Mouse (Mus musculus) thymus, postnatal 4 days (tissue): Measurements from ENCODE around the gene Slc39a13.
"Not testable (repeated sequence)": the region's sequence is repeated elsewhere in the genome, so short reads cannot be mapped to it uniquely, and the experiment has no call there.

Experiments
- DNase-seq: peaks from one replicate; pipeline ENCODE4 v3.0.0; 2021

Slc39a13 gene

DNA sequence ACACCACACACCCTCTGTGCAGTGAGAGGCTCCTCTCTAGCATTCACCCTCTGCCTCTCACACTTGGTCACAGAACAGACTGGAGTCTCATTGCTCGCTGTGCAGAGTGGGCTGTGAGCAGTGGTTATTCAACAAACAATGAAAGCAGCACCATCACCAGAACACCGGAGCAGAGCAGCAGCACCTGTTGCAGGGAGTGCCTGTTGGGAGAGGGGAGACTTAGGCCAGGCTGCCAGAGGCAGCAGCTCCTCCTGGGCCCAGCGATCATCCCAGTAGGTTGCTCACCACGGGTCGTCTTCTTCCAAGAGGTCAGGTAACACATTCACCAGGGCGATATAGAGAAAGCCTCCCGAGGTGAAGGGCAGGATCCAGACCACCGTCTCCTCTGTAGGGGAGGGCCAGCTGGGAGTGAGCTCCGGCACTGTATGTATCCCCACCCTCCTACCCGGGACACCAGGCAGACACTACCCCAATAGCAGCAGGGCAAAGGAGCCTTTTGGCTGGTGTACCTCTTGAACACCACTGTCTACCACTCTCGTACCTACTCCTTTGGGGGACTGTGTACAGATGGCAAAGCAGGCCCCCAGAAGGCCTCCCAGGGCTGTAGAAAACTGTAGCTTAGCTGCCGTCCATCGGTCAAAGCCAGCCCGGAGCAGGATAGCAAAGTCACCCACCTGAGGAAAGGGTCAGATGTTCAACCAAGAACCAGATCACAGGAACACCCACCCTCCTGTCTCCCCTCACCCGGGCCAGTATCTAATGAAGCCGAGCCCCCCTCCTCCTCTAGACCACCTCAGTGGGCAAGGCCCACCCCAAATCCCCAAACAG, 7.2 kb downstream of the Slc39a13 start:
- no peak for DNase-seq

DNA sequence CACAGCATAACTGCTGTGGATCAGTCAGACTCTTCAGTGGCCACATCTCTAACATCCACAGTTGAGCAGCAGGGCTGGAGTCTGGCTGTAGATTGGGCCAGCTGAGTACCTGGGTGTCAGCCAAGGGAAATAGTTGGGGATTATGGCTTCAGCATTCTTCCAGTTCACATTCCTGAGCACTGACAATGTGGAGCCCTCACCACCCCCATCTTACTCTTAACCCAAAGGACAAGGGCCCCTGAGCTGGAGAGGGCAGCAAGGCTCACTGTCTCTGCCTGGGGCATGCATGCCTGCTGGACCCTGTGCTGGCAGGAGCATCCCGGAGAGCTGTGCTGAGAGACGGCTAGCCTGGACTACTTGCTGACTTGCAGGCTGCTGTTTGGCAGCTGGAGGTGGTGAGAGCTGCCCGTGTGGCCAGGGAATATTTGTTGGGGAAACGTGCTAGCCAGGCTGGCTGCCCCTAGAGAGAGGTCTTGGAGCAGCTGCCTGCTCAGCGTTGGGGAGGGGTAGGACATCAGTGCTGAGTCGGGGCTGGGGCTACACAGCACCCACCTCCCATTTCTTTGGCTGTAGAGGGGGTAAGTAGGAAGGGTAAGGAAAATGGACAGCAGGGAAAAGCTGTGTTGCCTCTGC, 8.3 kb downstream of the Slc39a13 start:
- DNase-seq = no peak

DNA sequence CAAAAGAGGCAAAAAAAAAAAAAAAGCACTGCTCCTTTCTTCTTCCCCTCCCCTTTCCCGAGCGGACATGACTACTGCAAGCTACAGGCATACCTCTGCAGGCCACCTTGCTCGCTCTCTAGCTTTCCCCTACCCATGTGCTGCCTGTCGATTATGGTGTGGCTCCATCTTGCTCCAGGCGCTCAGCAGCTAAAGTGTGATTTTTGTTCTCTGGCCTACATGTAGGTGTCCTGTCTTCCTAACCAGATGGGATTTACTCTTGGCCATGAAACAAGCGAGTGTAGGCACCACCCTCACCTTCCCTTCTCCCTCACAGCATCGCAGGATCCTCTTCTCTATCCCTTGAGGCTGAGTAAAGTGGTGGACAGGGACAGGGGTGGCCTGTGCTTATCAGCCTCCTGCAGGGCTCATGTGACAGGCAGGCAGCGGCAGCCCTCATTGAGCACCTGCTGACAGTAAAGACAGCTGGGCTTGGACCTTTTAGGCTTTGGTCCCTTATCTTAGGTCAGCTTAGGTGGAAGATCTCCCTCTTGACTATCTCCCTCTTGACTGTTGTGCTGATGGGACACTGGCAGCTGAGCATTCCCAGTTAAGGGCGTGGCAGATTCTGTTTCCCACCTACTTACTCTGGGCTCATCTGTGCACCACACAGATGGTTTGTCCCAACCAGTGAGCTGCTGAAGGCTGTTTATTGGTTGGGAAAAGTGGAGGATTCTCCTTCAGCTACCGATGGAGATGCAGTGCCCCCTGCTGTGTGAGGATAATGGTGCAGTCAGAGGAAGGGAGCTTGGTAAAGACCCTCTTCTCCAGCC, 9.5 kb downstream of the Slc39a13 start:
- DNase-seq = peak; percentile 72

DNA sequence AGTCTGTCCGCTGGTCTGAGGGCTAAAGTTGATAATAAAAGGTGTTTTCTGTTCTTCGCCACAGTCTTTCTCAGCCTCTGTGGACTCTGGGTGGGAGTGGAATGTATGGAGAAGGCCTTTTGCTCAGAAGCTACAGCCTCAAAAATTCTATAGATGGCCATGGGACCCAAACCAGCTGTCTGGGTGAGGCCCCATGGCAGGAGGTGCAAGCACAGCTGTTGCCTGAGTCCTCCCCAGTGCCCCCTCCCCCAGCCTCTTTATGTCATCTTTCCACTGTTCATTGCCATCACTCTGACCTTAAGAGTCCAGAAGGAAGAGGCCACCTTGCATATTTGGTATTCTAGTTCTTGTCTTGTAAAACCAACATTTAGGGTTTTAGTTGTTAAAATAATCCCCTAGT, 10.8 kb downstream of the Slc39a13 start:
- no peak for DNase-seq

DNA sequence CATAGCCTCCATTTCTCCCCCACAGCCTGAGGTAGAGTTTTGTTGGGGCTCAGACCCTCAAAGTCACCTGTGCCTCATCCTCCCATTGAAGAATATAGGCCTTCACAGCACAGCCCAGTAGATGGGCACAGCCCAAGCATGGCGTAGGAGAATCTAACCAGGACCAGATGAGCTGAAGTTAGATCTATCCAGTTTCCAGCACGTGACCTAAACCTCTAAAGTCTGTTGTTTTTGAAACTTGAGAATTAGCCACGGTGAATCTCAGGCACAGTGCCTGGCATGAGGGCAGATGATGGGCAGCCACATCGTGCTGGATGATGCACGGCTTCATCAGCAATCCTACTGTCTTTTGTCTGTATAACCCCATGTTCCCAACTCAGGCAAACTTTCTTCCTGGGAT, 11.8 kb downstream of the Slc39a13 start:
- DNase-seq = no peak

DNA sequence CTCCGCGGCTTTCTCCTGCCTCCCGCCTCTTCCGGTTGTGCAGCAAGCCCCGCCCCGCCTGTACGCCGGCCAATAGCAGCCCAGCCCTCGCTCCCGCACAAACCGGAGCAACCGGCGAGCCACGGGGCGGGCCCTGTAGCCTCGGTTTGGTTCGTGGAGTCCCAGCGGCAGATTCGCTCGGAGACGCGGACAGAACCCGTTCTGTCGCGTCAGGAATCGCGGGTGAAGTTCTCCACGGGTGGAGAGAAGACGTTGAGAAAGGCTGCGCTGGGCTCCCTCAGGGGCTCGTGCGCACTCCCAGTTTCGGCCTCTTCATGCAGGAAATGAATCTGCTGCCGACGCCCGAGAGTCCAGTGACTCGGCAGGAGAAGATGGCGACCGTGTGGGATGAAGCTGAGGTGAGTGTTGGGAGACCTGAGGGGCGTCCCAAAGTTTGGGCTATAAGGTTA, 16.3 kb downstream of the Slc39a13 start, which contains the start of gene Psmc3:
Psmc3 (plus strand) TSS at position 76 of the 449 bp plus-strand sequence.
- peak; percentile 98 for DNase-seq

DNA sequence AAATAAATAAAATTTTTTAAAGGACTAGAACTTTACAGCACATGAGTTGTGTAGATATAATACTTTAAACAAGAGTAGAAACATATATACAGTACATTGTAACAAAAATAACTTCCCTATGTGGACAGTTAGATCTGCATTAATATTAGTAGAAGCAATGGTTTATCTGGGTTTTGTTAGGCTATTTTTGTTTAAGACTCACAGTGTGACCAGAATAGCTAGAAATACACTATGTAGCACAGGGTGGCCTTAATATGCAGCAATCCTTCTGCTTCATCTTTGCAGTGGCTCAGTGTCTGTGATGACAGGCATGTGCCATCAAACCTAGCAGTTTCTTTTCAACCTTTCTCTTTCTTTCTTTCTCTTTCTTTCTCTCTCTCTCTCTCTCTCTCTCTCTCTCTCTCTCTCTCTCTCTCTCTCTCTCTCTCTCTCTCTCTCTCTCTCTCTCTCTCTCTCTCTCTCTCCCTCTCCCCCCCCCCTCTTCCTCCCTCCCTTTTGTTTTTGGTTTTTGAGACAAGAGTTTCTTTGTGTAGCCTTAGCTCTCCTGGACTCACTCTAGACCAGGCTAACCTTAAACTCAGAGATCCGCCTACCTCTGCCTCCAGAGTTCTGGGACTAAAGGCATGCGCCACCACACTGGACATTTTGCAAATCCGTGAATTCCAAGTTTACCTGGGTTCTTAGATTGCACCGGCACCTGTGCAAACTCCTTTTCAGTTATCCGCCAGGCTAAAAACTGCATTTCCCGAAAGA, 16.9 kb downstream of the Slc39a13 start:
- DNase-seq = no peak

DNA sequence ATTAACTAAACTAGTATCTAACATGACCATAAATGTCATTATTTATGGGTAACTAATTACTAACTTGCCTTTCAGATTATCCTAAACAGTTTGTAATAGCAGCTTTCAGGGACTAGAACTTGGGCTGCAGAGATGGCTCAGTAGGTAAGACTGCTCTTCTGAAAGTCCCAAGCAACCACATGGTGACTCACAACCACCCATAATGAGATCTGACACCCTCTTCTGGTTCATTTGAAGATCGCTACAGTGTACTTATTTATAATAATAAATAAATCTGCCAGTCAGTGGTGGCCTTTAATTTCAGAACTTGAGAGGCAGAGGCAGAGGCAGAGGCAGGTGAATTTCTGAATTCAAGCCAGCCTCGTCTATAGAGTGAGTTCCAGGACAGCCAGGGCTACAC, 17.5 kb downstream of the Slc39a13 start:
- no peak for DNase-seq

DNA sequence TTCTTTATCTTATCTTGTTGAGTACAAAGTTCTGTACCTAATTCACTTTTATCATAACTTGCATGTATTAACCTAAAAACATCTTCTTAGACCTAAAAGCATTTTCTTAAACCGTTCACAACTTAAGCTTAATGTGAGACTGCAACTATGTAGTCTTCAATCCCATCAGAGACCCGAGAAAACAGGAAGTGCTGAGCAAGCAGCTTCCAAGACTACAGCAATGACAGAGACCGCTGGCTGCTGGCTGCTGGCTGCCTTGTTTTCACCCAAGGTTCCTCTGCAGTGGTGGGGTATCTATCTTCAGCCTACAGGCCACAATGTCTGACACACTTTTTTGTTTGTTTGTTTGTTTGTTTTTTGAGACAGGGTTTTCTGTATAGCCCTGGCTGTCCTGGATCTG, 18.3 kb downstream of the Slc39a13 start:
- DNase-seq = no peak

DNA sequence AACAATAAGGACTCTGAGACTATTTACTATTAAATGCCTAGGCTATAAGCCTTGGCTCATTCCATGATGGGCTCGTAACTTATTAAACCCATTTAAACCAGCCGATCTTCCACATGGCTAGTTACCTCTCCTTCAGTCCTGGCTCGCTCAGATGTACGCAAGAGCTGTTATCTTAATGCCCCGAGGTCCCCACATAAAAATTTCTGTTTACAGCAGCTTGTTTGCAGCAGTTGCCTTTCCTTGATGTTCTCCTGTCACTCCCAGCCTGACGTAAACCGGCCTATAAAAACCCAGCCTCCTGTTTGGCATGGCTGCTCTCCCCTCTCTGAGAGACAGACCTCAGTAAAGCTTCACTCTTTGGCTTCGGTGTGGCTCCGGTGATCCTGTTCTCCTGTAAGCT, 22.9 kb downstream of the Slc39a13 start:
- no peak for DNase-seq

DNA sequence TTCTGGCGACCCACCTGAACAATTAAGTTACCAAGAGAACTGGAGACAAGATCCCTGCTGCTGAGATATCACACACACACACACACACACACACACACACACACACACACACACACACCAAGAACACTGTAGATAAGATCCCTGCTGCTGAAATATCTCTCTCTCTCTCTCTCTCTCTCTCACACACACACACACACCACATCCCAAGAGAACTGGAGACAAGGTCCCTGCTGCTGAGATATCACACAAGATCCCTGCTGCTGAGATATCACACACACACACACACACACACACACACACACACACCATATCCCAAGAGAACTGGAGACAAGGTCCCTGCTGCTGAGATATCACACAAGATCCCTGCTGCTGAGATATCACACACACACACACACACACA, 24.4 kb downstream of the Slc39a13 start:
- not testable (repeated sequence) for DNase-seq

DNA sequence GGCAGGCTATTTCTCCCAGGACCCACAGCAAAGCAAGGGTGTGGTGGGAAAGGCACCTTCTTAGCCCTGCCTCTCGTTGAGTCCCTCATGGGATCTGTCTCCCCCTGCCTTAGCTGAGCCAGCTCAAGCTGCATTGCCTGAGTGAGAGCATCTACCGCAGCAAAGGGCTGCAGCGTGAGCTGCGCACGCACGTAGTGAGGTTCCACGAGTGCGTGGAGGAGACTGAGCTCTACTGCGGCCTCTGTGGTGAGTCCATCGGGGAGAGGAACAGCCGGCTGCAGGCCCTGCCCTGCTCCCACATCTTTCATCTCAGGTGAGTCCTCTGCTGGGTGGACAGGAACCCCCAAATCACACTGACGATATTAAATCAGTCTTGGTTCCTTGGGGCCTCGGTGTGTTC, 25.5 kb downstream of the Slc39a13 start:
- DNase-seq = no peak

DNA sequence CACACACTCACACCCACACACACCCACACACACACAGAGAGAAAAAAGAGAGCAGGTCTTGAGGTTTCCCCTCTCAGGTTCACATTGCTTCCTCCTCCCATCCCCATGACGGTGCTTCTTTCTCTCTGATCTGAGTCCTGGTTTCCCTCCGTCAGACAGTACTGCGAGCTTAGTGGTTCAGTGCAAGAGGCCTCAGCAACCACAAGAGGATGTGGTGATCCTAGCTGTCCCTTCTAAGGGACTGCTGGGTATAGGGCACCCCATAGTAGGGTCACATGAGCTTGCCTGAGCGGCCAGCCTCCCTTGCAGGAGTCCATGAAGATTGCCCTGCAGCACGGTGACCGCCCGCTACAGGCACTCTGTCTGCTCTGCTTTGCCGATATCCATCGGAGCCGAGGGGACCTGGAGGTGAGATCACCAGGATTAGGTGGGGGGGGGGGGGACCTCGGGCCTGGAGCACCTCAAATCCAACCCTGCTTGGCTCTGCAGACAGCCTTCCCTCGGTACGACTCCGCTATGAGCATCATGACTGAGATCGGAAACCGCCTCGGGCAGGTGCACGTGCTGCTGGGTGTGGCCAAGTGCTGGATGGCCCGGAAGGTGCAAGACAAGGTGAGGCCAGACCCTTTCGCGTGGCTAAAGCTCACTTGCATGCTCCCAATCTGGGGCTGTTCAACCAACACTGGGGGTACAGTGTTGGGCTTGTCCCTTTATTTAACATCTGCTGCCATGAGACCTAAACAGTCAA, 27.4 kb downstream of the Slc39a13 start:
- DNase-seq = peak; percentile 53

DNA sequence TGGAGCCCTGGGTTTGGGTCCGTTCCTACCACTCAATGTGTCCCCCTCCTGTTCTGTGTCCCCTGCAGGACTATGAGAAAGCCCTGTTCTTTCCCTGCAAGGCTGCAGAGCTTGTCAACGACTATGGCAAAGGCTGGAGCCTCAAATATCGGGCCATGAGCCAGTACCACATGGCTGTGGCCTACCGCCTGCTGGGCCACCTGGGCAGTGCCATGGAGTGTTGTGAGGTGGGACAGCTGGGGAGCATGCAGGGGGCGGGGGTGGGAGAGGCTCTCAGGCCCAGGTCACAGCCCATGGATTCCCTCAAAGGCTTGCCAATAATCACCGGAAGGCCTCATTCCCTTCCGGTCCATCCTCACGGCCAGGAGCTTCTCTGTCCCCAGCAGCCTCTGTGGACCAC, 28.4 kb downstream of the Slc39a13 start:
- DNase-seq = no peak

DNA sequence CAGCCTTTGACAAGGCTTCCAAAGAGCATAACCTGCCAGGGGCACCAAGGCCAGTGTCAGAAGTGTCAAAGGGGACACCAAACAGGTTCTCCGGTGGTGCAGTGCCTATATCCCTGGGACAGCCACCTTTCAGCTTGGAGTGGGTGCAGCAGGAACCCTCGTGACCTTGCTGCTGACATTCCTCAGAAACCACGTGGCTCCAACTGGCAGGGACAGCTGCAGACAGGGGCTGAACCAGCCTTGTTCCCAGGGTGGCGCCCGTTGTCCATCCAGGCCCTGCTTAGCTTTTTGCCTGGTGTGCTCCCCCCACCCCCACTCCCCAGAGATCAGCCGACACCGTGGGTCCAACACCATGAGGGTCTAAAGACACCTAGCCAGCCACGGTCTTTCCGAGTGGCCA, 34.8 kb downstream of the Slc39a13 start, which contains the start of gene Rapsn:
Rapsn (plus strand) TSS at position 236 of the 400 bp plus-strand sequence.
- no peak for DNase-seq

DNA sequence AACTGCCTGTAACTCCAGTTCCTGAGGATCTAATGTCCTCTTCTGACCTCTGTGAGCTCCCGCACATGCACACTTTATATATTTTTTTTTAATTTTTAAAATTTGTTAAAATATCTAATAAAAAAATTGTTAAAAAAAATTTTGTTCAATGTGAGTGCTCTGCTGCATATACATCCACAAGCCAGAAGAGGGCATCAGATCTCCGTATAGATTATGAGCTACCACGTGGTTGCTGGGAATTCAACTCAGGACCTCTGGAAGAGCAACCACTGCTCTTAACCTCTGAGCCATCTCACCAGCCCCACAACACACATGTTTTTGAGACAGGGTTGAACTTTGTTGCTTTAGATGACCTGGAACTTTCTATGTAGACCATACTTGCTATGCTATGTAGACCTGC, 37.2 kb downstream of the Slc39a13 start:
- DNase-seq = no peak

DNA sequence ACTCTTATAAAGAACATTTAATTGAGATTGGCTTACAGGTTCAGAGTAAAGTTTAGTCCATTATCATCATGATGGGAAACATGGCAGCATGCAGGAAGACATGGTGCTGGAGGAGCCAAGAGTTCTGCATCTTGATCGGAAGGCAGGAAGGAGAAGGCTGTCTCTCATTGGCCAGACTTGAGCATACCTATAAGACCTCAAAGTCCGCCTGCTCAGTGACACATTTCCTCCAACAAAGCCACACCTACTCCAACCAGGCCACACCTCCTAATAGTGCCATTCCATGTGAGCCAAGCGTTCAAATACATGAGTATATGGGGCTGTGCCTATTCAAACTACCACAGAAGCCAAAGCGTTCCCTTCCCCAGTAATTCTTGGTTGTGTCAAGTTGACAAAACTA, 39.0 kb downstream of the Slc39a13 start:
- no peak for DNase-seq

DNA sequence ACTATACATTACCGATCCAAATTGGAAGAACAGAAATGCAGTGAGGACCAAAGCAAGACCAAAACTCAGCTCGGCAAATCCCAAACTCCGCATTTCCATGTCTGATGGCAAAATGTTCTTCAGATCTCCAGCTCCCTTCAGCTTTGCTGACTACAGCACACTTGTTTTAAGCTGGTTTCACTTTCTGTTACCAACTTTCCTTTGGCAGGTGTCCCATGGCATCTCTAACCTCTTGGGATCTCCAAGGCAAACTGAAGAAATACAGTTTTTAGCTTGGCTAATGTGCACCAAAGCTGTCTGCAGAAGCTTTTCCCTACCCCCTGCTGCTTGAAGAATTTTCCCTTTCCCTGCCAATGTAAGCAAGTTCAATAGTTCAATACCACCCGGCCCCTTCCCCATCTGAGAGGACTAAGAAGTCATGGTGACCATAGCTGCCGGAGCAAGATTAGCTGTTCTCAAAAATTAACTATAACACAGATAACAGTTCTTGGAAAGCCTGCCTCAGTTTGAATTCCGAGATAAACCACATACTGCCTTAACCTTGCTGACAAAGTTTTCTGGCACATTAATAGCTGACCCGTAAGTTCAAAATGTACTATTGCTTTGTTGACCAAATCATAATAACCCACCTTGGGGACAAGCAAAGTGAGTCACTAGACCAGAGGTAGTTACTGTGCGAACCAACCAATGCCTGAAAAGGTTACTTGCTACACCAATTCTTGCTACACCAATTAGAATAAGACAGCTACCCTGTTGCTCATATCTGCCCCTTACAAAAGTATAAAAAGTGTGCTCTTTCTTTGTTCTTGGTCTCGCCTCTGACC, 42.6 kb downstream of the Slc39a13 start:
- no peak for DNase-seq

DNA sequence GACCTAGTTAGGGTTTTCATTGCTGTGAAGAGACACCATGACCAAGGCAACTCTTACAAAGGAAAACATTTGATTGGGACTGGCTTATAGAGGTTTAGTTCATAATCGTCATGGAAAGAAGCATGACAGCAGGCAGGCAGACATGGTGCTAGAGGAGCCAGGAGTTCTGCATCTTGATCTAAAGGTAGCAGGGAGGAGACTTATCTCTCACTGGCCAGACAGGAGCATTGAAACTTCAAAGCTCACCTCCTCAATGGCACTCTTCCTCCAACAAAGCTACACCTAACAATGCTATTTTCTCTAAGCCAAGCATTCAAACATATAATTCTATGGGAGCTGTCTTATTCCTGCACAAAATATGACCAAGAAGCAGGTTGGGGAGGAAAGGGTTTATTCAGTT, 43.7 kb downstream of the Slc39a13 start:
- no peak for DNase-seq

DNA sequence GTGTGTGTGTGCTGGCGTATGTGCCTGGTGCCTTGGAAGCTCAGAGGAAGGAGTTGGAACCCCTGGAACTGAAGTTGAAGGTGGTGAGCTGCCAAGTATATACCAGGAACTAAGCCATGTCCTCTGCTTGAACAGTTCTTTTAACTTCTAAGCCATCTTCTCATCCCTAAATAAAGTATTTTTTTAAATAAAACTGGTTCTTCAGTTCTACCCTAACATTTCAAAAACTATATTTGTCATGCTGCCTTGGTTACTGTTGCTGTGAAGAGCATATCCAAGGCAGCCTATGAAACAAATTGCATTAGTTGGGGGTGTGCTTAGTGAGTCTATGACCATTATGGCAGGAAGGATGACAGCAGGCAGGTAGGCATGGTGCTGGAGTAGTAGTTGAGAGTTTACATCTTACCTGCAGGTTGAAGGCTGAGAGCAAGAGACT, 45.1 kb downstream of the Slc39a13 start:
- no peak for DNase-seq

DNA sequence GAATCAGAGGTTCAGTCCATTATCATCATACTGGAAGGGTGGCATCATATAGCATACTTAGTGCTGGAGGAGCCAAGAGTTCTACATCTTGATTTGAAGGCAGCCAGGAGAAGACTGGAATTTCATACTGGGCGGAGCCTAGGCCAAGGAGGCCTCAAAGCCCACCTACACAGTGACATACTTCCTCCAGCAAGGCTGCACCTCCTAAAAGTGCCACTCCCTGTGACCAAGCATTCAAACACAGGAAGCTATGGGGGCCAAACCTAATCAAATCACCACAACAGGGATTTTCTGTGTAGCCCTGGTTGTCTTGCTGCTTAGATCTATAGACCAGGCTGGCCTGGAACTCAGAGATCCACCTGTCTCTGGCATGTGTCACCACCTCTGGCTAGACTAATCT, 46.3 kb downstream of the Slc39a13 start:
- DNase-seq = no peak
